Mouse (Mus musculus): ENCODE measurements around the gene Fam20a. TPM values are rescaled to one million over a fixed set of nuclear protein-coding genes. Genes with fewer than 3 reads are reported as not detected.

Fam20a gene
- polyA plus RNA-seq, 1 experiment from 2014 or later, result 2.4 TPM

- H3K4me3 ChIP-seq (replicated peaks; ENCODE audit: low read length), result no peak overlapping the region
- H3K9me3 ChIP-seq (replicated peaks; ENCODE audit: control insufficient read depth, low read length), result no peaks in the 10 kb centered on the region
- no peaks in the 10 kb centered on the region for H3K27me3 ChIP-seq (ENCODE audit: control insufficient read depth, insufficient read depth, low read length)
- no peak overlapping the region for H3K9ac ChIP-seq (ENCODE audit: low read length)
- no peak overlapping the region for H3K27ac ChIP-seq (ENCODE audit: low read length)
- H3K4me2 ChIP-seq (ENCODE audit: low read depth, low read length), result no peak overlapping the region
- WGBS, result 63% methylated on average over 2 of the region's 2 CpGs
- ATAC-seq (ENCODE audit: insufficient read depth, low FRiP score), result no peak
- H3K4me1 ChIP-seq (ENCODE audit: control insufficient read depth, insufficient read depth, low read length), result peaks cover 3% of the 10 kb centered on the region; the same call in 1 of the 2 replicates
- H3K36me3 ChIP-seq (ENCODE audit: control insufficient read depth, insufficient read depth, low read length), result no peaks in the 10 kb centered on the region
Measured at GRCm38 (mm10) chr11:109699784-109700183, 22.3 kb downstream of the Fam20a start.

- H3K4me1 ChIP-seq (ENCODE audit: control insufficient read depth, insufficient read depth, low read length), result peaks cover 3% of the 10 kb centered on the region; the same call in 1 of the 2 replicates
- ATAC-seq (ENCODE audit: insufficient read depth, low FRiP score), result no peak
- H3K27ac ChIP-seq (ENCODE audit: low read length), result no peak overlapping the region; the same call in 1 of the 2 replicates
- no peaks in the 10 kb centered on the region for H3K36me3 ChIP-seq (ENCODE audit: control insufficient read depth, insufficient read depth, low read length)
- WGBS, result 79% methylated on average over 10 of the region's 10 CpGs
- no peak overlapping the region for H3K4me3 ChIP-seq (replicated peaks; ENCODE audit: low read length)
- no peaks in the 10 kb centered on the region for H3K9me3 ChIP-seq (replicated peaks; ENCODE audit: control insufficient read depth, low read length)
- H3K27me3 ChIP-seq (ENCODE audit: control insufficient read depth, insufficient read depth, low read length), result no peaks in the 10 kb centered on the region
- H3K4me2 ChIP-seq (ENCODE audit: low read depth, low read length), result no peak overlapping the region
- H3K9ac ChIP-seq (ENCODE audit: low read length), result no peak overlapping the region
Measured at GRCm38 (mm10) chr11:109698740-109699139, 23.3 kb downstream of the Fam20a start.

GRCm38 (mm10) chr11:109697089-109697643, 24.9 kb downstream of the Fam20a start:
- Histone ChIP-seq H3K4me1 (ENCODE audit: control insufficient read depth, insufficient read depth, low read length) (peaks cover 3% of the 10 kb centered on the region; the same call in 1 of the 2 replicates), H3K36me3 (ENCODE audit: control insufficient read depth, insufficient read depth, low read length) (no peaks in the 10 kb centered on the region), H3K9ac (ENCODE audit: low read length) (no peak overlapping the region), H3K27me3 (ENCODE audit: control insufficient read depth, insufficient read depth, low read length) (no peaks in the 10 kb centered on the region), H3K4me2 (ENCODE audit: low read depth, low read length) (no peak overlapping the region), H3K9me3 (replicated peaks; ENCODE audit: control insufficient read depth, low read length) (no peaks in the 10 kb centered on the region), H3K27ac (ENCODE audit: low read length) (no peak overlapping the region), H3K4me3 (replicated peaks; ENCODE audit: low read length) (no peak overlapping the region)
- peak; percentile 57; the same call in 1 of the 2 replicates for ATAC-seq (ENCODE audit: insufficient read depth, low FRiP score)
- whole genome bisulfite sequencing, result 73% methylated on average over 5 of the region's 5 CpGs

GRCm38 (mm10) chr11:109696519-109696918, 25.6 kb downstream of the Fam20a start:
- Histone ChIP-seq H3K9ac (ENCODE audit: low read length) (no peak overlapping the region), H3K4me1 (ENCODE audit: control insufficient read depth, insufficient read depth, low read length) (peaks cover 3% of the 10 kb centered on the region; the same call in 1 of the 2 replicates), H3K27ac (ENCODE audit: low read length) (no peak overlapping the region), H3K4me3 (replicated peaks; ENCODE audit: low read length) (no peak overlapping the region), H3K36me3 (ENCODE audit: control insufficient read depth, insufficient read depth, low read length) (no peaks in the 10 kb centered on the region), H3K27me3 (ENCODE audit: control insufficient read depth, insufficient read depth, low read length) (no peaks in the 10 kb centered on the region), H3K4me2 (ENCODE audit: low read depth, low read length) (no peak overlapping the region), H3K9me3 (replicated peaks; ENCODE audit: control insufficient read depth, low read length) (no peaks in the 10 kb centered on the region)
- 81% methylated on average over 4 of the region's 4 CpGs for WGBS
- ATAC-seq (ENCODE audit: insufficient read depth, low FRiP score), result no peak

- H3K4me1 ChIP-seq (ENCODE audit: control insufficient read depth, insufficient read depth, low read length), result peaks cover 2% of the 10 kb centered on the region; the same call in 1 of the 2 replicates
- no peaks in the 10 kb centered on the region for H3K9me3 ChIP-seq (replicated peaks; ENCODE audit: control insufficient read depth, low read length)
- H3K4me2 ChIP-seq (ENCODE audit: low read depth, low read length), result no peak overlapping the region
- H3K36me3 ChIP-seq (ENCODE audit: control insufficient read depth, insufficient read depth, low read length), result no peaks in the 10 kb centered on the region
- WGBS, result 37% methylated on average over 3 of the region's 3 CpGs
- no peak overlapping the region for H3K4me3 ChIP-seq (replicated peaks; ENCODE audit: low read length)
- no peak overlapping the region for H3K9ac ChIP-seq (ENCODE audit: low read length)
- H3K27ac ChIP-seq (ENCODE audit: low read length), result no peak overlapping the region
- no peaks in the 10 kb centered on the region for H3K27me3 ChIP-seq (ENCODE audit: control insufficient read depth, insufficient read depth, low read length)
- no peak for ATAC-seq (ENCODE audit: insufficient read depth, low FRiP score)
Measured at GRCm38 (mm10) chr11:109692737-109693136, 29.3 kb downstream of the Fam20a start.

GRCm38 (mm10) chr11:109689539-109689938, 32.5 kb downstream of the Fam20a start:
- ATAC-seq (ENCODE audit: insufficient read depth, low FRiP score), result no peak
- 87% methylated on average over 4 of the region's 4 CpGs for WGBS
- Histone ChIP-seq H3K9ac (ENCODE audit: low read length) (no peak overlapping the region), H3K27me3 (ENCODE audit: control insufficient read depth, insufficient read depth, low read length) (no peaks in the 10 kb centered on the region), H3K27ac (ENCODE audit: low read length) (no peak overlapping the region), H3K9me3 (replicated peaks; ENCODE audit: control insufficient read depth, low read length) (no peaks in the 10 kb centered on the region), H3K4me3 (replicated peaks; ENCODE audit: low read length) (no peak overlapping the region), H3K36me3 (ENCODE audit: control insufficient read depth, insufficient read depth, low read length) (no peaks in the 10 kb centered on the region), H3K4me2 (ENCODE audit: low read depth, low read length) (no peak overlapping the region), H3K4me1 (ENCODE audit: control insufficient read depth, insufficient read depth, low read length) (no peaks in the 10 kb centered on the region)

GRCm38 (mm10) chr11:109682221-109682620, 39.9 kb downstream of the Fam20a start:
- ATAC-seq (ENCODE audit: insufficient read depth, low FRiP score), result no peak
- Histone ChIP-seq H3K4me3 (replicated peaks; ENCODE audit: low read length) (no peak overlapping the region), H3K27ac (ENCODE audit: low read length) (no peak overlapping the region), H3K27me3 (ENCODE audit: control insufficient read depth, insufficient read depth, low read length) (no peaks in the 10 kb centered on the region), H3K4me1 (ENCODE audit: control insufficient read depth, insufficient read depth, low read length) (no peaks in the 10 kb centered on the region), H3K9ac (ENCODE audit: low read length) (no peak overlapping the region), H3K36me3 (ENCODE audit: control insufficient read depth, insufficient read depth, low read length) (no peaks in the 10 kb centered on the region), H3K9me3 (replicated peaks; ENCODE audit: control insufficient read depth, low read length) (no peaks in the 10 kb centered on the region), H3K4me2 (ENCODE audit: low read depth, low read length) (no peak overlapping the region)
- WGBS, result 86% methylated on average over 6 of the region's 6 CpGs

GRCm38 (mm10) chr11:109681556-109681955, 40.5 kb downstream of the Fam20a start:
- Histone ChIP-seq H3K4me2 (ENCODE audit: low read depth, low read length) (no peak overlapping the region), H3K4me1 (ENCODE audit: control insufficient read depth, insufficient read depth, low read length) (no peaks in the 10 kb centered on the region), H3K27me3 (ENCODE audit: control insufficient read depth, insufficient read depth, low read length) (no peaks in the 10 kb centered on the region), H3K36me3 (ENCODE audit: control insufficient read depth, insufficient read depth, low read length) (no peaks in the 10 kb centered on the region), H3K9ac (ENCODE audit: low read length) (no peak overlapping the region), H3K9me3 (replicated peaks; ENCODE audit: control insufficient read depth, low read length) (no peaks in the 10 kb centered on the region), H3K4me3 (replicated peaks; ENCODE audit: low read length) (no peak overlapping the region), H3K27ac (ENCODE audit: low read length) (no peak overlapping the region)
- WGBS, result 81% methylated on average over 3 of the region's 3 CpGs
- ATAC-seq (ENCODE audit: insufficient read depth, low FRiP score), result no peak

GRCm38 (mm10) chr11:109680934-109681333, 41.1 kb downstream of the Fam20a start:
- Histone ChIP-seq H3K36me3 (ENCODE audit: control insufficient read depth, insufficient read depth, low read length) (no peaks in the 10 kb centered on the region), H3K27me3 (ENCODE audit: control insufficient read depth, insufficient read depth, low read length) (no peaks in the 10 kb centered on the region), H3K27ac (ENCODE audit: low read length) (no peak overlapping the region), H3K9ac (ENCODE audit: low read length) (no peak overlapping the region), H3K9me3 (replicated peaks; ENCODE audit: control insufficient read depth, low read length) (no peaks in the 10 kb centered on the region), H3K4me1 (ENCODE audit: control insufficient read depth, insufficient read depth, low read length) (no peaks in the 10 kb centered on the region), H3K4me3 (replicated peaks; ENCODE audit: low read length) (no peak overlapping the region), H3K4me2 (ENCODE audit: low read depth, low read length) (no peak overlapping the region)
- WGBS, result 60% methylated on average over 9 of the region's 9 CpGs
- ATAC-seq (ENCODE audit: insufficient read depth, low FRiP score), result no peak

Measured in stomach, embryonic 16.5 days (tissue).